Mouse (Mus musculus) ES-E14 (cell line): ENCODE results near the gene Mipol1.

Experiments
- CHD2 ChIP-seq: IDR thresholded peaks from 2 replicates; pipeline ENCODE4 v1.6.1; 2014; ENCODE audit warnings: mild to moderate bottlenecking, low read depth, low read length, inconsistent platforms
- HCFC1 ChIP-seq: IDR thresholded peaks from 2 replicates; pipeline ENCODE4 v1.6.1; 2012; ENCODE audit warnings: low read length, inconsistent platforms, borderline replicate concordance; ENCODE audit not compliant: insufficient read depth
- MAFK ChIP-seq: IDR thresholded peaks from 2 replicates; pipeline ENCODE4 v1.6.1; 2014; ENCODE audit warnings: mild to moderate bottlenecking, low read depth, low read length, inconsistent platforms; ENCODE audit not compliant: insufficient read depth
- ZNF384 ChIP-seq: IDR thresholded peaks from 2 replicates; pipeline ENCODE4 v1.6.1; 2012; ENCODE audit warnings: low read depth, low read length, inconsistent platforms

DNA sequence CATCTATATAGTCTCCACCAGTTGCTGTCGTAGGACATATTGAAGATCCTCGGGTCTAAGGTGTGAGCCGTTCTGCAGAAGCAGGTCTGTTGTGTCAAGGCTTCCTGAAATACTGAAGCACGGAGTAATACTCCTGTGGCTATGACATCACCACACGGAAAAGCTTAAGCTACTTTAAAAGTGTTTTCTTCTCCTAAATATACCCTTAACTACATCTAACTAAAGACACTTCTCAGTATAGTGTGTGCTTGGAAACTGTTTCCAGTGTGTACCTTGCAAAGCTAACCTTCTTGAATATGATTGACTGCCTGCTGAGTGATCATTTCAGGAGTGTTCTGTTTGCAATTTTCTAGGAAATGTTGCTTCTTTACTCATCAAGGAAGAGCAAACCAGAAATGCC, 281.3 kb downstream of the Mipol1 start:
- TF ChIP-seq MAFK (no peak), CHD2 (no peak), HCFC1 (no peak), ZNF384 (no peak)
